Mouse (Mus musculus) kidney, postnatal 4 days (tissue): Measurements from ENCODE around the gene BC107364.
A peak's percentile ranks its signal among the peaks of the same experiment; 100 is the strongest.
"Not testable (repeated sequence)": the region's sequence is repeated elsewhere in the genome, so short reads cannot be mapped to it uniquely, and the experiment has no call there.

Experiments used
- DNase-seq, 2 experiments: peaks; one replicate each; pipeline ENCODE4 v3.0.0; 2021; ENCODE audit warnings: mixed read lengths in 2 of 2

The BC107364 gene

DNA sequence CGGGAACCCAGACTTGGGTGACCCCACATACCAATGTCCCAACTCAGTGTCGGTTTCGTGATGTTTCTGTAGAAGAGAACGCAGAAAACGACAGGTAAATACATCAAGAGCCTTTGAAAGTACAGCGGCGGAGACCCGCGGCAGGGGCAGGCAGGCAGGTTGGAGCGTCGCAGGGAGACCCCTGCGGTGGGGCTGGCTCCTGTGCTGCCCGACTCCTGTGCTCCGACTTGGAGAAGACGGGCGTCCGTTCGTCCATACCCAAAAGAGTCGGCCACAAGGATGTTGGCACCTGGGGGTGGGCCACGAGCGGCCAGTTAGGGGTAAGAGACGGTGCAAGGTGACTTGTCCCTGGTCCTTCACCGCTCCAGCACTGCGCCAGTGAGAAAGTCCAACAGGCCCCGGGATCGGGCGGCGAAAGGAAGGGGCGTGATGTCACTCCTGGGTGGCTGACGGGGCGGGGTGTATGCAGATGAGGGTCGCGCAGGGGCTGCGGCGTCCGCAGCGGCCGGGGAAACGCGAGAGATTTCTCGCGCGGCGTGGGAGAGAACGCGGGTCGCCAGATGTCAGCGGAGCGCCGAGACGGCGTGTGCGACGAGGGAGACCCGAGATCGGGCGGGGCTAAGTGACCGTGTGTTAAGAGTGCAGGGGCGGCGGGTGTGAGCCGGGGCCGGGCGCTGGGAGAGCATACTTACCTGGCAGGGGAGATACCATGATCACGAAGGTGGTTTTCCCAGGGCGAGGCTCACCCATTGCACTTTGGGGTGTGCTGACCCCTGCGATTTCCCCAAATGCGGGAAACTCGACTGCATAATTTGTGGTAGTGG is 2.1 kb downstream of the BC107364 start:
- not testable (repeated sequence) for DNase-seq

- no peak for DNase-seq
These were observed 6.7 kb downstream of the BC107364 start for GRCm38 (mm10) chr3:96445436-96445835.

- peak; percentile 82 to 84 for DNase-seq
These were observed 11.5 kb downstream of the BC107364 start for GRCm38 (mm10) chr3:96440578-96440977.

GRCm38 (mm10) chr3:96435557-96436091 is 16.5 kb downstream of the BC107364 start:
- peak in 1 of 2 experiments; percentile 19 for DNase-seq

GRCm38 (mm10) chr3:96432207-96432606 is 19.9 kb downstream of the BC107364 start:
- DNase-seq, result no peak

- DNase-seq, result no peak
These were observed 22.3 kb downstream of the BC107364 start for GRCm38 (mm10) chr3:96429819-96430132.

- no peak for DNase-seq
These were observed 22.9 kb downstream of the BC107364 start for GRCm38 (mm10) chr3:96428941-96429818.

GRCm38 (mm10) chr3:96427761-96428462 is 24.2 kb downstream of the BC107364 start:
- DNase-seq, result peak; percentile 27 to 49

- DNase-seq, result peak in 1 of 2 experiments; percentile 13
These were observed 24.8 kb downstream of the BC107364 start for GRCm38 (mm10) chr3:96427311-96427710.

GRCm38 (mm10) chr3:96426268-96426667 is 25.8 kb downstream of the BC107364 start:
- no peak for DNase-seq

GRCm38 (mm10) chr3:96424447-96424846 is 27.7 kb downstream of the BC107364 start:
- not testable (repeated sequence) for DNase-seq

- peak in 1 of 2 experiments; percentile 17 for DNase-seq
These were observed 28.2 kb downstream of the BC107364 start for GRCm38 (mm10) chr3:96423889-96424288.

DNA sequence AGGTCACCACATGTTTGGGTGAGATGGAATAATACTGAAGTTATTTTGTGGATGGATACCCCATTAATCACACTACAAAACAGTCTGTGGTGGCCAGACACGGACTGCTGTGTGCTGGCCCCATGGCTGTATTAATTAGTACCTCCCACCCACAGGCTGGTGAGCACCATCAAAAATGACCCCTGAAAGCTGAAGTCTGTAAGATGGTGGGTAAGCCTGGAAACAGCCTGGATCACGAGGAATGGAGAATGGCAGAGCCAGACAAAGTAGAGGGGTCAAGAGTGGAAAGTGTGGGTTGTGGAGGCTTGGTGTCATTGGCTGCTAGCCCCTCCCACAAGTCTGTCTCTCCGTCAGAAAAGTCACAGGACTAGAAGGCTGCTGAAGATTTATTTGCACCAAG is 31.3 kb downstream of the BC107364 start:
- DNase-seq, result no peak

- not testable (repeated sequence) for DNase-seq
These were observed 33.2 kb downstream of the BC107364 start for GRCm38 (mm10) chr3:96418902-96419301.

- no peak for DNase-seq
These were observed 34.0 kb downstream of the BC107364 start for GRCm38 (mm10) chr3:96417850-96418815.

DNA sequence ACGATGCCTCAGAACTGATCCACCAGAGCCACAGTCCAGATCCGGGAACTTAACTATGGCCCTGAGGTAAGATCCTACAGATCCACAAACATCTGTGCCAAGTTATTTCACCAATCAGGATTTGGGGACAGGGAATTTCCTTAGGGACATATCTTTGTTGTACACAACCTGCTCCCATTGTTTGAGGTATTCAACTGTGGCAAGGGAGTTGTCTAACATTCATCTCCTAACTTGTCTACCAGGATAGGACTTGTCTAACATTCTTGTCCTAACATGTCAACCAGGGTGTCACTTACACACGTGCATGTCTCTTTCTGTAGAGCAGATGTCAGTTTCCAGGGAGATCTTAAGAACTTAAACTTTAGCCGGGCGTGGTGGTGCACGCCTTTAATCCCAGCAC is 35.5 kb downstream of the BC107364 start:
- DNase-seq, result no peak

DNA sequence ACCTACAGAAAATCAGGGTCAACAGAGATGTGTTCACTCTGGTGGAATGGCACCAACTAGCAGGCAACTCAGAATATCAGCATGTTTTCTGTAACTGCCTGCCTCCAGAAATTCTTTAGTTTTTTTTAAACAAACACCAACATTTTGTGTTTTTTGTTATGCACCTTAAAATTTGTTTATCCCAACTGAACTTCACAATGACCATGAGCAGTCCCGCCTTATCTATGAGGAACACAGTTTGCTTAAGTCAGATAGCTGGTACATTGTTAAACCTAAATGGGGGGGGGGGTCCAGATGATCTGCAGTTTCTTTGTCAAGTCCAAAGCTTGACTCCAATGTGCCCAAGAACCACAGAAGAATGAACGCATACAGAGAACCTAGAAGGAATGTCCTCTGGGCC is 36.0 kb downstream of the BC107364 start:
- no peak for DNase-seq

DNA sequence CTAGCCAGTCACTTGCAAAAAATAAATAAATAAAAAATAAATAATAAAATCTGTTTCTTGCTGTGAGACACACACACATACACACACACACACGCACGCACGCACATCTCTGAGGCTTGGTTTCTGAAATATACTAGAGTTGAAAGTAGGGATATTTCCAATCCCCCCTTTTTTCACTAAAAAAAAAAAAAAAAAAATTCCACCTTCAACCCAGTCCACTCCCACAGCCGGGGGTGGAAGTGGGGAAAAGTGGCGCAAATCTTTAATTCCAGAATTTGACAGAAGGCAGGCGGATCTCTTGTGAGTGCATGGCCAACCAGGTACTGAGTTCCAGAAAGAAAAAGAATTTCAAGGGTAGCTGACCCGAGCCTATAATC is 37.2 kb downstream of the BC107364 start:
- DNase-seq, result no peak

GRCm38 (mm10) chr3:96414126-96414950 is 37.8 kb downstream of the BC107364 start:
- peak; percentile 82 to 89 for DNase-seq

DNA sequence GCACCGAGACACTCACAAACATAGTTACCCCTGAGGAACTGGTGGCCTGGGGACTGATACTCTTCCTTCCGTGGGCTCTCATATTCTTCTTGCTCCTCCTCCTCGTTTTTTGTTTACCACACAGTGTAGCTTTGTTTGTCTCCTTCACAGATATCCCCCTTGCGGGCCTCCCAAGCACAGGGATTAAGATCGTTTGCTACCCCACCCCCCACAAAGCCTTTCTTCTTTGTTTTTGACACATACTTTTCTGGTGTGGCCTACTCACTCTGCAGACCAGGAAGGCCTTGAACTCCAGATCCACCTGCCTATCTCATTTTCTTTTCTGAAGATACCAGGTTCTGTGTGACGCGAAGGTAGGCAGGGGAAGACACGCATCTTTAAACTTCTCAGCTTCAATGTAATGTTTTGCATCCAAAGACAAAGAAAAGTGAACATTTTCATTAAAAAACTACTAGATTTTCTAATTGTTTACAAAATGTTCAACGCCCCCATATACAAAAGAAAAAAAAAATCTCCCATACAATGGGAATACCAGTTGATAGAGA is 38.5 kb downstream of the BC107364 start:
- no peak for DNase-seq
